Mouse (Mus musculus): ENCODE measurements around the gene Ear14.
"Not testable (repeated sequence)": the region's sequence is repeated elsewhere in the genome, so short reads cannot be mapped to it uniquely, and the experiment has no call there.

Gene Ear14

GRCm38 (mm10) chr14:51252206-51252605 lies 49.0 kb downstream of the Ear14 start:
- not testable (repeated sequence) for DNase-seq (ENCODE audit: low spot score in 2 of 2)

- no peak for DNase-seq (ENCODE audit: low spot score in 2 of 2)
Measured at GRCm38 (mm10) chr14:51253569-51253968, 50.4 kb downstream of the Ear14 start.

Measured in spleen, postnatal 10 days (tissue).